Mouse (Mus musculus) stomach, postnatal 0 days (tissue): ENCODE data around the gene Soat1.

ENCODE experiments used
- CTCF ChIP-seq: IDR thresholded peaks from 2 replicates; pipeline ENCODE4 v1.5.1; 2016; ENCODE audit warnings: antibody characterized with exemption, low read depth, mild to moderate bottlenecking, moderate library complexity
- EP300 ChIP-seq: optimal IDR thresholded peaks from 2 replicates; pipeline ENCODE3; 2016; ENCODE audit warnings: antibody characterized with exemption

- TF ChIP-seq CTCF (no peak), EP300 (no peak)
Observed at GRCm38 (mm10) chr1:156464963-156465362, 9.2 kb downstream of the Soat1 start.
